Mouse (Mus musculus): ENCODE data around the gene Wdr77.
"Not testable (repeated sequence)": the region's sequence is repeated elsewhere in the genome, so short reads cannot be mapped to it uniquely, and the experiment has no call there.

Wdr77 gene

GRCm38 (mm10) chr3:105959999-105960398, 830 bp downstream of the Wdr77 start, which contains the start of gene Atp5f1:
Atp5f1 (minus strand) TSS chr3:105960099.
- TF ChIP-seq CTCF (conservative IDR thresholded peaks at IDR 0.05; ENCODE audit: low read length) (no peak), NANOG (IDR thresholded peaks at IDR 0.05; ENCODE audit: borderline replicate concordance, low read length) (no peak), POU5F1 (IDR thresholded peaks at IDR 0.05; ENCODE audit: borderline replicate concordance, low read length) (no peak)
- Histone ChIP-seq H3K36me3 (ENCODE audit: insufficient read depth, low read length) (peaks cover 83% of the 10 kb centered on the region), H3K9me3 (ENCODE audit: low read length) (no peaks in the 10 kb centered on the region), H3K4me1 (replicated peaks; ENCODE audit: low read depth, low read length) (peaks cover 50% of the 10 kb centered on the region), H3K27me3 (ENCODE audit: insufficient read depth, low read length) (no peaks in the 10 kb centered on the region), H3K4me3 (replicated peaks; ENCODE audit: low read length) (peak within 1 kb of the TSS; percentile 100)

- TF ChIP-seq CTCF (conservative IDR thresholded peaks at IDR 0.05; ENCODE audit: low read length) (peak; percentile 49), POU5F1 (IDR thresholded peaks at IDR 0.05; ENCODE audit: borderline replicate concordance, low read length) (no peak)
- peaks cover 54% of the 10 kb centered on the region for H3K4me1 ChIP-seq (replicated peaks; ENCODE audit: low read depth, low read length)
Measured at GRCm38 (mm10) chr3:105960700-105961099, 1.5 kb downstream of the Wdr77 start.

GRCm38 (mm10) chr3:105971831-105972446, 12.8 kb downstream of the Wdr77 start:
- TF ChIP-seq POU5F1 (IDR thresholded peaks at IDR 0.05; ENCODE audit: borderline replicate concordance, low read length) = no peak
- no peak for TF ChIP-seq CTCF (conservative IDR thresholded peaks at IDR 0.05; ENCODE audit: low read length)
- no peak for TF ChIP-seq NANOG (IDR thresholded peaks at IDR 0.05; ENCODE audit: borderline replicate concordance, low read length)
- Histone ChIP-seq H3K9me3 (ENCODE audit: low read length) (no peaks in the 10 kb centered on the region), H3K27me3 (ENCODE audit: insufficient read depth, low read length) (no peaks in the 10 kb centered on the region), H3K4me3 (replicated peaks; ENCODE audit: low read length) (no peak overlapping the region), H3K36me3 (ENCODE audit: insufficient read depth, low read length) (peaks cover 48% of the 10 kb centered on the region), H3K4me1 (replicated peaks; ENCODE audit: low read depth, low read length) (peaks cover 18% of the 10 kb centered on the region)

More at GRCm38 (mm10) chr3:105960700-105961099, 1.5 kb downstream of the Wdr77 start:
- H3K27me3 ChIP-seq (ENCODE audit: insufficient read depth, low read length) = no peaks in the 10 kb centered on the region
- H3K36me3 ChIP-seq (ENCODE audit: insufficient read depth, low read length) = peaks cover 83% of the 10 kb centered on the region
- no peaks in the 10 kb centered on the region for H3K9me3 ChIP-seq (ENCODE audit: low read length)
- H3K4me3 ChIP-seq (replicated peaks; ENCODE audit: low read length) = peak overlapping the region; percentile 100

GRCm38 (mm10) chr3:105973411-105973810, 14.2 kb downstream of the Wdr77 start, which contains the start of gene Ovgp1:
Ovgp1 (plus strand) TSS chr3:105973711.
- no peaks in the 10 kb centered on the region for H3K9me3 ChIP-seq (ENCODE audit: low read length)
- no peak within 1 kb of the TSS for H3K4me3 ChIP-seq (replicated peaks; ENCODE audit: low read length)
- H3K27me3 ChIP-seq (ENCODE audit: insufficient read depth, low read length) = no peaks in the 10 kb centered on the region
- H3K4me1 ChIP-seq (replicated peaks; ENCODE audit: low read depth, low read length) = peaks cover 15% of the 10 kb centered on the region
- peaks cover 33% of the 10 kb centered on the region for H3K36me3 ChIP-seq (ENCODE audit: insufficient read depth, low read length)
- TF ChIP-seq CTCF (conservative IDR thresholded peaks at IDR 0.05; ENCODE audit: low read length) (no peak), NANOG (IDR thresholded peaks at IDR 0.05; ENCODE audit: borderline replicate concordance, low read length) (no peak), POU5F1 (IDR thresholded peaks at IDR 0.05; ENCODE audit: borderline replicate concordance, low read length) (no peak)

- no peaks in the 10 kb centered on the region for H3K27me3 ChIP-seq (ENCODE audit: insufficient read depth, low read length)
Measured at GRCm38 (mm10) chr3:105974174-105974573, 15.0 kb downstream of the Wdr77 start.

GRCm38 (mm10) chr3:105989611-105990010, 30.4 kb downstream of the Wdr77 start:
- H3K4me1 ChIP-seq (replicated peaks; ENCODE audit: low read depth, low read length); H3K9me3 ChIP-seq (ENCODE audit: low read length); H3K36me3 ChIP-seq (ENCODE audit: insufficient read depth, low read length); H3K4me3 ChIP-seq (replicated peaks; ENCODE audit: low read length); H3K27me3 ChIP-seq (ENCODE audit: insufficient read depth, low read length): not testable (repeated sequence)

More at GRCm38 (mm10) chr3:105974174-105974573, 15.0 kb downstream of the Wdr77 start:
- no peak overlapping the region for H3K4me3 ChIP-seq (replicated peaks; ENCODE audit: low read length)
- H3K9me3 ChIP-seq (ENCODE audit: low read length) = no peaks in the 10 kb centered on the region
- TF ChIP-seq POU5F1 (IDR thresholded peaks at IDR 0.05; ENCODE audit: borderline replicate concordance, low read length) (no peak), NANOG (IDR thresholded peaks at IDR 0.05; ENCODE audit: borderline replicate concordance, low read length) (no peak), CTCF (conservative IDR thresholded peaks at IDR 0.05; ENCODE audit: low read length) (no peak)
- peaks cover 15% of the 10 kb centered on the region for H3K4me1 ChIP-seq (replicated peaks; ENCODE audit: low read depth, low read length)
- peaks cover 25% of the 10 kb centered on the region for H3K36me3 ChIP-seq (ENCODE audit: insufficient read depth, low read length)

GRCm38 (mm10) chr3:105991653-105992283, 32.6 kb downstream of the Wdr77 start:
- Histone ChIP-seq H3K36me3 (ENCODE audit: insufficient read depth, low read length) (no peaks in the 10 kb centered on the region), H3K27me3 (ENCODE audit: insufficient read depth, low read length) (no peaks in the 10 kb centered on the region), H3K9me3 (ENCODE audit: low read length) (no peaks in the 10 kb centered on the region), H3K4me1 (replicated peaks; ENCODE audit: low read depth, low read length) (peaks cover 10% of the 10 kb centered on the region; the same call in 1 of the 2 replicates), H3K4me3 (replicated peaks; ENCODE audit: low read length) (no peak overlapping the region)
- TF ChIP-seq CTCF (conservative IDR thresholded peaks at IDR 0.05; ENCODE audit: low read length) (peak; percentile 23; the same call in 1 of the 2 replicates), POU5F1 (IDR thresholded peaks at IDR 0.05; ENCODE audit: borderline replicate concordance, low read length) (no peak), NANOG (IDR thresholded peaks at IDR 0.05; ENCODE audit: borderline replicate concordance, low read length) (no peak)

GRCm38 (mm10) chr3:105994730-105995129, 35.6 kb downstream of the Wdr77 start:
- no peak overlapping the region for H3K4me3 ChIP-seq (replicated peaks; ENCODE audit: low read length)
- peaks cover 7% of the 10 kb centered on the region; the same call in 1 of the 2 replicates for H3K4me1 ChIP-seq (replicated peaks; ENCODE audit: low read depth, low read length)
- no peaks in the 10 kb centered on the region for H3K36me3 ChIP-seq (ENCODE audit: insufficient read depth, low read length)
- no peaks in the 10 kb centered on the region for H3K9me3 ChIP-seq (ENCODE audit: low read length)
- H3K27me3 ChIP-seq (ENCODE audit: insufficient read depth, low read length) = no peaks in the 10 kb centered on the region
- TF ChIP-seq CTCF (conservative IDR thresholded peaks at IDR 0.05; ENCODE audit: low read length) (no peak), NANOG (IDR thresholded peaks at IDR 0.05; ENCODE audit: borderline replicate concordance, low read length) (no peak), POU5F1 (IDR thresholded peaks at IDR 0.05; ENCODE audit: borderline replicate concordance, low read length) (no peak)

All from E14TG2a.4 (cell line).